Mouse (Mus musculus) kidney, postnatal 14 days (tissue): ENCODE data around the gene Gm28374.
"Not testable (repeated sequence)": the region's sequence is repeated elsewhere in the genome, so short reads cannot be mapped to it uniquely, and the experiment has no call there.

Experiments
- DNase-seq: peaks from one replicate; pipeline ENCODE4 v3.0.0; 2022; ENCODE audit warnings: mixed read lengths

Gene Gm28374

DNA sequence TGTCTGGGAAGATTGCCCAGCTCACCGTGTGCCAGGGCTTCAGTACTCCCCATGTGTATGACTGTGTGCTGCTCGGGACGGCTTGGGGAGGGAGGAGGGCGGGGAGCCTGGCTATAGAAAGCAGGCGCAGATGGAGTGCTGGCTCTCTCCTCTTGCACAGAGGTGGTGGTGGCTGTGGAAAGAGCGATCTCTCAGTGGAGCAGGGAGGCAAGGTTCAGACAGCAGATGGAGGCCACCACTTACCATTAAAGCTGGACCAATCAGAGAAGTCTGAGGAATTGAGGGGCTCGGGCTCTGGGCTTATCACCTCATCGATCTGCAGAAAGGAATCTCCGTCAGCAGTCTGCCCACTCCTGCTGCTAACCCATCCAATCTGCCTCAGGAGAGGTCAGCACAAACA lies at the start of gene Gm28374:
Gene Gm28374 (minus strand): TSS at position 101 of the 400 bp plus-strand sequence.
- no peak for DNase-seq

DNA sequence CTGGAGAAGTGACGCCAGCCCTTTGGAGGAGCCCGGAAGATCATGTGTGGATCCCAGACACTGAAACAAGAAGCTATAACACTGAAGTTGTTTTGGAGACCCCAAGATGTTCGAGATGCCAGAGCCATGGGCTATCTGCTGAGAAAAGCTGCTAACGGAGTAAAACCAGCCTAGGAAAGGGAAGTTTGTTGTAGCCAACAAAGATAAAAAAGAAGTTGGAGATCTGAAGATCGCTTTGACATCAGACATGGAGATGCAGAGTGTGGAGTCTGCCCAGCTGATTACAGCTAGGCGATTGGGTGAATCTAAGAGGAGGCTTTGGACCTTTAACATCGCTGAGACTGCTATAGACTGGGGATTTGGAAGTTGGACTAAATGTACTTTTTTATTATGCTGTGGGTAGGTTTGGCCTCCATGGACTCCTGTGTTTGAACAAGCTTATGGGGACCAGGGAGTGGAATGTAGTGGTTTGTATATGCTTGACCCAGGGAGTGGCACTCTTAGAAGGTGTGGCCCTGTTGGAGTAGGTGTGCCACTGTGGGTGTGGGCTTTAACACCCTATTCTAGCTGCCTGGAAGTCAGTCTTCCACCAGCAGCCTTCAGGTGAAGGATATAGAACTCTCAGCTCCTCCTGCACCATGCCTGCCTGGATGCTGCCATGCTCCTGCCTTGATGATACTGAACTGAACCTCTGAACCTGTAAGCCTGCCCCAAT lies 48.5 kb upstream of the Gm28374 start:
- DNase-seq: not testable (repeated sequence)

DNA sequence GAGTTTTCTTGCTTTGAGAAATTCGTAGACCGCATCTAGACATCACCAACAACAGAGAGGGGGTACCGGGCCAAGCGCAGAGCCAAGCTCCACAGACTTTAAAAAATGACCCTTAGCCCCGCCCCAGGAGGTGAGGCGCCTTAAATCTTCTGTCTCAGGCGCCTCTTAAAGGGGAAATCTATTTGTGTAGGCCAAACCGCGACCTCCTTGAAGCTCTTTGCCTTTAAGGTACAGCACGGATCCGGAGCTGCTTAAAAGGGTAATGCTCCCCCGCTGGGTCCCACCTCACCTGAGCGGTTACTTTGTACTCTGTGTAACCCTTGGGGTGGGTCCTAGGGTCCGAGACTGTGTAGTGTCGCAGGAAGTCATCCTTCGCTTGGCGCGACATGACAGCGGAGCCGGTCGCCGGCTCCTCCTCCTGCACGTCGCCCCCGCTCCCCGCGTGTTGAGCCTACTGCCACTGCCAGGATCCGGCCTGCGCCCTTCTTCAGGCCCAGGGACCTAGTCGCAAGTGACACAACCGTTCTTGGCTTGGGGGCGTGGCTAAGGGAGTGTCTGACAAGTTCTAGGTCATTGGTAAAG lies 45.8 kb upstream of the Gm28374 start, which contains the start of gene Snx15:
Gene Snx15 (minus strand): TSS at position 545 of the 582 bp plus-strand sequence.
- DNase-seq: peak; percentile 97

GRCm38 (mm10) chr19:6126789-6127580 lies 44.9 kb upstream of the Gm28374 start:
- no peak for DNase-seq

- peak; percentile 59 for DNase-seq
Measured at GRCm38 (mm10) chr19:6126289-6126688, 44.2 kb upstream of the Gm28374 start.

DNA sequence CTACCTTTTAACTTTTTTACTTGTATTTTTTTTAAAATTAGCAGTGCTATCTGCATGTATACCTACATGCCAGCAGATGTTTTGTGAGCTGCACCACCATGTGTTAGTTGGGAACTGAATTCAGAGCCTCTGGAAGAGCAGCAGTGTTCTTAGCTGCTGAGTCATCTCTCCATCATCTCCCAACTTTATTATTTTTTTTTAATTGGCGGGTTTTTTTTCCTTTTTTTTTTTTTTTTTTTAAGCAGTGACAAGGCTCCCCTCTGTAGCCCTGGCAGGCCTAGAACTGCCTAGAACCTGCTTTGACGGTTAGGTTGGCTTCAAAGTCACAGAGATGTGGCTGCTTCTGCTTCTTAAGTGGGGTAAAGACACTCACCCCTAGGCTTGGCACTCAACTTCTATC lies 42.8 kb upstream of the Gm28374 start:
- DNase-seq: no peak

GRCm38 (mm10) chr19:6123330-6123729 lies 41.3 kb upstream of the Gm28374 start:
- DNase-seq: no peak

DNA sequence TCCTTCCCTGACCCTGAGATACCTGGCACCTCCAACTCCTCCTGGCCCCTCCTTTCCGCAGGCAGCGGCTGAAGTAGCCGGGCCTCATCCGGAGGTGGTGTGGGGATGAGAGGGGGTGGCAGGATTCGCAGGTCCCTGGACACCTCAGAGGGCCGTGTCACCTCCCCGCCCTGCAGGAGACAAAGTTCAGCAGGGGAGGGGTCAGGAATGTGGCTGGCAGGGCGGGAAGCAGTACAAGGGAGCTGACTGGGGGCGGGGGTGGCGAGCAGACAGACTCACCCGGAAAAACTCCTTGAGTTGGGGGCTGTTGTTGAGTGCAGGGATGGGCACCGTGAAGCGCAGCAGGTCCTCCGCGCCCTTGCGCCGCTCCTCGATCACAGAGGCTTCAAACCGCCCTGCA lies 39.7 kb upstream of the Gm28374 start:
- DNase-seq: peak; percentile 35

DNA sequence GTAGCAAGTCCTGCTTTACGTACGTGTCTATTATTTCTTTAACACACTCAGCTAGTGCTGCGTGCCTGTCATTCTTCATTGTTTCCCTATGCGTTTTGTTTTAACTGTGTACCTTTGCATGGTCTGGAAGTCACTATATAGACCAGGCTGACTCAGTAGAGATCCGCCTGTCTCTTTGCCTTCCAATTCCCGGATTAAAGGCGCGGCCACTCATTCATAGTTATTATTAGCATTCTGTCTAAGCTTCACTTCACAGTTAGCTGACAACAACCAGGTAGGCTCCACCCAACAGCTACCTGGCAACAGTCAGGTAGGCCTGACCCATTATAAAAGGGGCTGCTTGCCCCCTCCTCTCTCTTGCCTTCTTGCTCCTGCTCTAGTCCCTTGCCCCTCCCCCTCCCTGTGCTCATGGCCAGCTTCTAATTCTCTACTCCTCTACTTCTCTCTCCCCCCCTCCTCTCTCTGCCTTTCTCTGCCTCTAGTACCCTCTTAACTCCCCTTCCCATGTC lies 36.7 kb upstream of the Gm28374 start:
- DNase-seq: no peak

GRCm38 (mm10) chr19:6117986-6118676 lies 36.1 kb upstream of the Gm28374 start, which contains the start of gene Sac3d1:
Gene Sac3d1 (minus strand): TSS chr19:6118650.
- peak; percentile 92 for DNase-seq

GRCm38 (mm10) chr19:6117346-6117985 lies 35.4 kb upstream of the Gm28374 start:
- no peak for DNase-seq

GRCm38 (mm10) chr19:6116113-6116850 lies 34.2 kb upstream of the Gm28374 start:
- DNase-seq: peak; percentile 27

DNA sequence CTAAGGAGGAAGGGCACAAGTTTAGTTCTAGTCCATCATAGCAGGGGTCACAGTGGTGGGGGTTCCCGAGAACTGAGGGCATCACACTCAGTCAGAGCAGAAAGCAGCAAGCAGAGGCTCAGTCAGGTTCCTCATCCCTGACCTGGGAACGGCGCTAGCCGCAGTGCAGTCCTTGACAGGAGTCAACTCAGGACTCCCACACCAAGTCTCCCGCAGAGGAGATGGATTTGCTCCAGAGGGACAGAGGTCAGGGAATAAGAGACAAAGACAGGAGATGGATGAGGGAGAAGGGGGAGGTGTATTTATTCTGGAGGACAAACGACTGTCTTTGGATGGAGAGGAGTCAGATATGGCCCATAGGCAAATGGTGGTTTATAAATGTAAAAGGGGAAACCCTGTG lies 31.1 kb upstream of the Gm28374 start:
- peak; percentile 21 for DNase-seq

- no peak for DNase-seq
Measured at GRCm38 (mm10) chr19:6105586-6105985, 23.5 kb upstream of the Gm28374 start, which contains the start of gene Naaladl1. Gene Naaladl1 (plus strand): TSS chr19:6105782.

GRCm38 (mm10) chr19:6104476-6104875 lies 22.4 kb upstream of the Gm28374 start:
- no peak for DNase-seq

DNA sequence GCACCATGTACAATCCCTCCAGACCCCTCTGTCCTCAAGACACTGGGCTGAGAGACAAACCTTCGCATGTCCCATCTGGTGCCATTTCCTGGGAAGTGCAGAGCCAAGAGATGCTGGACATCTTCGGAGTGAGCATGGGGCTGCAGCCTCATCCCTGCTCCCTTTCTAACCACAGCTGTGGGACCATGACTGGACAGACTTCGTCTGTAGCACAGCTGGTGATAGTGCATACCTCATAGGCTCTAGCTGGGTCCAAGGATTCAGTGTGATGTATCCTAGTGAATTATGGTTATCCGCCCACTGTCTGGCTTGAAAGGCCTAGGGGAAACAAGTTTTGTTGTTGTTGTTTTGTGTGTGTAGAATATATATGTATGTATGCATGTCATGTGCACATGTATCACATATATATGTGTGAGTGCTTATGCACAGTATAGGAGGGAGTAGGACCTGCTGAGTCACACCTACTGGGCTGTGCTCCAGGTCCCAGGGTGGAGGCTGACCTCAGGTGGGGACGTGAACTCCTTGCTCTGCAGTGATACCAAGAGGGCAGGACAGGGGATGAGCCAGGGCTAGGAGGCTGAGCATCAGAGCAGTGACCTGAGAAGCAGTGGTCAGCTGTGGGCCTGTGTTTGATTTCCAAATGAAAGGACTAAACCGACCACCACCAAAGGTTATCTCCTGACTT lies 20.3 kb upstream of the Gm28374 start:
- DNase-seq: no peak

GRCm38 (mm10) chr19:6101186-6101585 lies 19.1 kb upstream of the Gm28374 start:
- no peak for DNase-seq

GRCm38 (mm10) chr19:6097847-6098246 lies 15.8 kb upstream of the Gm28374 start:
- peak; percentile 47 for DNase-seq

GRCm38 (mm10) chr19:6094119-6094518 lies 12.1 kb upstream of the Gm28374 start, which contains the start of gene AC131692.1:
Gene AC131692.1 (plus strand): TSS chr19:6094419.
- no peak for DNase-seq

DNA sequence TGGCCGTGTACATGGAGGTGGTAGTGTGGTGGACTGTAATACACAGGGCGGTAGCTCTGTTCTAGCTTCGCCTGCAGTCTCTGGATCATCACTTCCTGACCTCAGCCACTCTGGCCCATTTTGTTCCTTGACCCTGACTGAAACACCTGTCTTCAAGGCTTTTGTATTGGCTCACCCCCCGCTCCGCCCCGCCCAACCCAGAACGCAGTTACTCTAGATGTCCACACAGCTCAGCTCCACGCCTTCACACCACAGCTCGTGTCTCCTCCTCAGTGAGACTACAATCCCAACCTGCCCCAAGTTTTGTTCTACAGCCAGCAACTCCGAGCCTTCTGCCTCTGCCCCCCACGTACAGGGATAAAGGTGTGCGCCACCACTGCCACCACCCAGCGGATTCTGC lies 6.8 kb upstream of the Gm28374 start:
- DNase-seq: no peak

DNA sequence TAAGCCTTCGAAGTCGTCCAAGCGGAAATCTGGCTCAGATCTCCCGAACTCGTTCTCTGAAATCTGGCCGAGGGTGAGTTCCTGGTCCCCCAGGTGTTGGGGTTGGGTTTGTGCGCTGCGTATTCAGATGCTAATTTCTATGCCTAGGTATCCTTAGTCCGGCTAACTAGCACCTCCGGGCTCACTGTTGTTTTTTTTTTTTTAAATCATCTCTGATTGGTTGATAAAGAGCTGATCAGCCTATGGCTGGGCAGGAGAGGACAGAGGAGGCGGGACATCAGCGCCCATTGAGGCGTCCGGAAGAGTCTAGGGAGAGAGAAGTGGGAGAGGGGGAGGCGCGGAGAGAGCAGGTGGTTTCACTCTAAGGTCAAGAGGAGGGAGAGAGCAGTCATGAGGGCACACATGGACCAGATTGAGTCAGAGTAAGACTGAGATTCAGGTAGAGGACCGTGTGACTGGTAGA lies 3.4 kb upstream of the Gm28374 start:
- DNase-seq: peak; percentile 70
